Mouse (Mus musculus) megakaryocyte, embryonic 14.5 days (primary cell): Measurements from ENCODE around the gene Rcc2. TPM values are rescaled to one million over a fixed set of nuclear protein-coding genes. Genes with fewer than 3 reads are reported as not detected.

ENCODE experiments used
- H3K27me3 ChIP-seq: replicated peaks from 2 replicates; pipeline ENCODE3; 2012; ENCODE audit warnings: inconsistent platforms
- H3K36me3 ChIP-seq: replicated peaks from 2 replicates; pipeline ENCODE3; 2012; ENCODE audit warnings: low read length, inconsistent platforms, mixed read lengths
- H3K4me1 ChIP-seq: 2 replicates; pipeline ENCODE4 v1.6.1; 2012; ENCODE audit warnings: inconsistent platforms
- H3K4me3 ChIP-seq: replicated peaks from 2 replicates; pipeline ENCODE3; 2012; ENCODE audit warnings: moderate library complexity, mild to moderate bottlenecking, inconsistent platforms
- H3K9me3 ChIP-seq: 2 replicates; pipeline ENCODE4 v1.6.1; 2012; ENCODE audit warnings: inconsistent platforms
- FLI1 ChIP-seq: IDR thresholded peaks from 2 replicates; pipeline ENCODE4 v1.6.1; 2012; ENCODE audit warnings: low read length, inconsistent platforms, mixed read lengths
- GATA1 ChIP-seq: IDR thresholded peaks from 3 replicates; pipeline ENCODE4 v1.6.1; 2012; ENCODE audit warnings: mixed read lengths, low read length, inconsistent platforms, borderline replicate concordance
- polyA plus RNA-seq: library from polyadenylated mRNA; stranded (reverse); fragments of >175 nt; gene quantifications from 2 replicates; pipeline ENCODE4 v1.2.3, GENCODE M21; 2012; ENCODE audit warnings: low replicate concordance; ENCODE audit not compliant: insufficient read depth

Rcc2 gene
- polyA plus RNA-seq, 1 experiment = 233 TPM

GRCm38 (mm10) chr4:140684881-140685303 is 15.4 kb upstream of the Rcc2 start:
- peaks cover 82% of the 10 kb centered on the region for H3K4me1 ChIP-seq
- peak overlapping the region; percentile 87 for H3K4me3 ChIP-seq
- no peaks in the 10 kb centered on the region for H3K36me3 ChIP-seq
- no peaks in the 10 kb centered on the region for H3K27me3 ChIP-seq
- TF ChIP-seq FLI1 (no peak), GATA1 (no peak)
- H3K9me3 ChIP-seq = no peaks in the 10 kb centered on the region

- Histone ChIP-seq H3K9me3 (no peaks in the 10 kb centered on the region), H3K27me3 (no peaks in the 10 kb centered on the region), H3K4me1 (peaks cover 91% of the 10 kb centered on the region), H3K36me3 (no peaks in the 10 kb centered on the region), H3K4me3 (peak overlapping the region; percentile 62)
- no peak for TF ChIP-seq GATA1
These were observed 12.1 kb upstream of the Rcc2 start for GRCm38 (mm10) chr4:140688044-140688825.

- Histone ChIP-seq H3K4me3 (no peak overlapping the region), H3K9me3 (no peaks in the 10 kb centered on the region), H3K4me1 (peaks cover 90% of the 10 kb centered on the region), H3K36me3 (no peaks in the 10 kb centered on the region), H3K27me3 (no peaks in the 10 kb centered on the region)
- no peak for TF ChIP-seq GATA1
- no peak for TF ChIP-seq FLI1
These were observed 11.4 kb upstream of the Rcc2 start for GRCm38 (mm10) chr4:140688826-140689425.

GRCm38 (mm10) chr4:140689873-140690655 is 10.3 kb upstream of the Rcc2 start:
- H3K27me3 ChIP-seq = no peaks in the 10 kb centered on the region
- no peaks in the 10 kb centered on the region for H3K9me3 ChIP-seq
- TF ChIP-seq FLI1 = no peak
- TF ChIP-seq GATA1 = no peak
- peak overlapping the region; percentile 46 for H3K4me3 ChIP-seq
- peaks cover 84% of the 10 kb centered on the region for H3K4me1 ChIP-seq
- H3K36me3 ChIP-seq = no peaks in the 10 kb centered on the region

GRCm38 (mm10) chr4:140691481-140691880 is 8.9 kb upstream of the Rcc2 start:
- Histone ChIP-seq H3K36me3 (no peaks in the 10 kb centered on the region), H3K9me3 (no peaks in the 10 kb centered on the region), H3K27me3 (no peaks in the 10 kb centered on the region), H3K4me3 (no peak overlapping the region), H3K4me1 (peaks cover 84% of the 10 kb centered on the region)
- TF ChIP-seq FLI1 = no peak
- TF ChIP-seq GATA1 = no peak

GRCm38 (mm10) chr4:140693513-140693912 is 6.8 kb upstream of the Rcc2 start:
- peaks cover 81% of the 10 kb centered on the region for H3K4me1 ChIP-seq
- H3K27me3 ChIP-seq = no peaks in the 10 kb centered on the region
- H3K4me3 ChIP-seq = no peak overlapping the region
- H3K36me3 ChIP-seq = no peaks in the 10 kb centered on the region
- no peaks in the 10 kb centered on the region for H3K9me3 ChIP-seq
- no peak for TF ChIP-seq GATA1
- TF ChIP-seq FLI1 = no peak

- H3K9me3 ChIP-seq = no peaks in the 10 kb centered on the region
- no peaks in the 10 kb centered on the region for H3K36me3 ChIP-seq
- no peak for TF ChIP-seq GATA1
- TF ChIP-seq FLI1 = no peak
- H3K27me3 ChIP-seq = no peaks in the 10 kb centered on the region
- no peak overlapping the region for H3K4me3 ChIP-seq
- H3K4me1 ChIP-seq = peaks cover 81% of the 10 kb centered on the region
These were observed 5.7 kb upstream of the Rcc2 start for GRCm38 (mm10) chr4:140694551-140695060.

GRCm38 (mm10) chr4:140695146-140695545 is 5.2 kb upstream of the Rcc2 start:
- TF ChIP-seq FLI1 (no peak), GATA1 (no peak)
- Histone ChIP-seq H3K9me3 (no peaks in the 10 kb centered on the region), H3K4me3 (no peak overlapping the region), H3K4me1 (peaks cover 77% of the 10 kb centered on the region), H3K27me3 (no peaks in the 10 kb centered on the region), H3K36me3 (no peaks in the 10 kb centered on the region)

- TF ChIP-seq GATA1 = no peak
- TF ChIP-seq FLI1 = no peak
- Histone ChIP-seq H3K4me3 (peak overlapping the region; percentile 86), H3K27me3 (no peaks in the 10 kb centered on the region), H3K36me3 (no peaks in the 10 kb centered on the region), H3K4me1 (peaks cover 74% of the 10 kb centered on the region), H3K9me3 (no peaks in the 10 kb centered on the region)
These were observed 4.4 kb upstream of the Rcc2 start for GRCm38 (mm10) chr4:140695675-140696585.
